Mouse (Mus musculus) midbrain, postnatal 0 days (tissue): ENCODE measurements at regions not wholly inside any gene's neighbourhood (a gene's known extent, or its start where the extent isn't known, plus 50 kb on each side); places are given as distances from the start of the nearest gene placed in this dataset.

Experiments used
- ATAC-seq: fragments of 200-750 bp; cut with Nextera tagmentation; 2 replicates; pipeline ENCODE4 v1.8.0; 2017; ENCODE audit warnings: moderate number of reproducible peaks, mild to moderate bottlenecking, moderate TSS enrichment, moderate library complexity; ENCODE audit not compliant: low FRiP score
- DNase-seq: peaks from one replicate; pipeline ENCODE4 v3.0.0-alpha.2; 2015; ENCODE audit warnings: low spot score
- H3K27ac ChIP-seq: fragments of 300-500 bp; sonication (generic); 2 replicates; pipeline ENCODE4 v1.5.1; 2014; ENCODE audit warnings: low read depth, mild to moderate bottlenecking, low read length, mixed read lengths
- H3K27me3 ChIP-seq: fragments of 300-500 bp; sonication (generic); 2 replicates; pipeline ENCODE4 v1.6.1; 2014; ENCODE audit warnings: low read length, control low read depth, mixed read lengths; ENCODE audit not compliant: insufficient read depth
- H3K36me3 ChIP-seq: fragments of 300-500 bp; sonication (generic); 2 replicates; pipeline ENCODE4 v1.6.1; 2014; ENCODE audit warnings: low read length, control low read depth, mixed read lengths; ENCODE audit not compliant: insufficient read depth
- H3K4me1 ChIP-seq: fragments of 300-500 bp; sonication (generic); 2 replicates; pipeline ENCODE4 v1.6.1; 2014; ENCODE audit warnings: mild to moderate bottlenecking, control low read depth, antibody characterized with exemption, low read length, mixed read lengths; ENCODE audit not compliant: insufficient read depth
- H3K4me2 ChIP-seq: fragments of 300-500 bp; sonication (generic); 2 replicates; pipeline ENCODE4 v1.6.1; 2014; ENCODE audit warnings: low read depth, mild to moderate bottlenecking, low read length, mixed read lengths; ENCODE audit not compliant: poor library complexity, severe bottlenecking
- H3K4me3 ChIP-seq: fragments of 300-500 bp; sonication (generic); 2 replicates; pipeline ENCODE4 v1.5.1; 2014; ENCODE audit warnings: low read depth, mild to moderate bottlenecking, low read length, moderate library complexity
- H3K9ac ChIP-seq: fragments of 300-500 bp; sonication (generic); replicated peaks from 2 replicates; pipeline ENCODE4 v1.6.1; 2014; ENCODE audit warnings: mild to moderate bottlenecking, low read length, moderate library complexity, mixed read lengths; ENCODE audit not compliant: poor library complexity, severe bottlenecking
- H3K9me3 ChIP-seq: fragments of 300-500 bp; sonication (generic); 2 replicates; pipeline ENCODE4 v1.6.1; 2016; ENCODE audit warnings: low read length, control low read depth
- CTCF ChIP-seq: IDR thresholded peaks from 2 replicates; pipeline ENCODE4 v1.5.1; 2016; ENCODE audit warnings: antibody characterized with exemption, mild to moderate bottlenecking
- WGBS: fragments of 180-500 bp; shearing (Covaris S2); extraction: QIAGEN DNeasy Blood & Tissue Kit; methylation state at CpG from one replicate; pipeline ENCODE4 v1.1.7; 2014; 5-methylcytosine and 5-hydroxymethylcytosine counted together

GRCm38 (mm10) chr2:11387623-11388022, 166.3 kb downstream of the Pfkfb3 start:
- no peak for TF ChIP-seq CTCF
- ATAC-seq = no peak
- whole genome bisulfite sequencing = 90% methylated on average over 2 of the region's 2 CpGs

DNA sequence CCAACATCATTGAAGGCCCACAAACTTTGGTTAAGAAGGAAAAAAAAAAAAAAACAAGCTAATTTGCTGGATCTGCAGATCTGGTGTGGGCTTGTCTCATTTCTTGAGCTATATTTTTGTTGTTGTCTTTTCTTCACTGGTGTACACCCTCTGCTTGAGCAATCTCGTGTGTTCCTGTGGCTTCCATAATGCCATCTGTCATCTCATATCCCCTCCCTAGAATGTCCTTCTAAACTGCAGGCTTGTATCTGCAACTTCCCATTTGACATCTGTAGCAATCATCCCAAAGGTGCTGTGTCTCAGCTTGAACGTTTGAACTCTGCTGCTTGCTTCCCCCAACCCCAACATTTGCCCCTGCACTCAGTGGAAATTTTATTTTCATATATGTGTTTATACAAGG, 170.1 kb downstream of the Pfkfb3 start:
- no peak for ATAC-seq

More at GRCm38 (mm10) chr2:11387623-11388022, 166.3 kb downstream of the Pfkfb3 start:
- Histone ChIP-seq H3K36me3 (no peaks in the 10 kb centered on the region), H3K4me1 (no peaks in the 10 kb centered on the region), H3K27me3 (no peaks in the 10 kb centered on the region), H3K4me2 (no peak overlapping the region), H3K4me3 (no peak overlapping the region), H3K9ac (no peak overlapping the region), H3K9me3 (0 out of 2 replicates have a peak, but pooled peaks cover 4% of the 10 kb centered on the region), H3K27ac (no peak overlapping the region)
- no peak for DNase-seq

DNA sequence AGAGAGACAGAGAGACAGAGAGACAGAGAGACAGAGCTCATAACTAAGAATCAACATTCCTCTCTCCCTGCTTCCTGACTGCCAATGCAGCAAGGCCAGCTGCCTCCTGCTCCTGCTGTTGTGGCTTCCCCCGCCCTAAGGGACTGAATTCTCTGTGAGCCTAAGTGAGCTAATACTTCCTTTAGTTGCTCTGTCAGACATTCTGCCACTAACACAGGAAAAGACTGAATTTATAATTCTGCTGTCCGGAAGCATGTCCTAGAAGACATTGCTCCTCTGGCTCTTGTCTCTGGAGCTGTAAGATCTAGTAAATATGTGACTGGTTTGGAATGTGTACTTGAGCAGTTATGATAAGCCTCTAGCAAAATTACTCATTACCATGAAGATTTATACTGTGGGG, 176.7 kb downstream of the Pfkfb3 start:
- no peaks in the 10 kb centered on the region for H3K36me3 ChIP-seq
- TF ChIP-seq CTCF = no peak
- H3K4me3 ChIP-seq = no peak overlapping the region
- no peak overlapping the region for H3K27ac ChIP-seq
- H3K27me3 ChIP-seq = no peaks in the 10 kb centered on the region
- DNase-seq (no peak), ATAC-seq (no peak)
- no peak overlapping the region for H3K4me2 ChIP-seq
- H3K9me3 ChIP-seq = no peaks in the 10 kb centered on the region
- H3K4me1 ChIP-seq = no peaks in the 10 kb centered on the region
- no peak overlapping the region for H3K9ac ChIP-seq
- WGBS = 78% methylated on average over 2 of the region's 2 CpGs

More for the DNA sequence above, 170.1 kb downstream of the Pfkfb3 start:
- H3K4me3 ChIP-seq = no peak overlapping the region
- WGBS = 77% methylated on average over 2 of the region's 2 CpGs
- H3K36me3 ChIP-seq = no peaks in the 10 kb centered on the region
- no peak overlapping the region for H3K4me2 ChIP-seq
- H3K27me3 ChIP-seq = no peaks in the 10 kb centered on the region
- no peak for TF ChIP-seq CTCF
- H3K4me1 ChIP-seq = no peaks in the 10 kb centered on the region
- DNase-seq = no peak
- 0 out of 2 replicates have a peak, but pooled peaks cover 4% of the 10 kb centered on the region for H3K9me3 ChIP-seq
- no peak overlapping the region for H3K27ac ChIP-seq
- no peak overlapping the region for H3K9ac ChIP-seq

DNA sequence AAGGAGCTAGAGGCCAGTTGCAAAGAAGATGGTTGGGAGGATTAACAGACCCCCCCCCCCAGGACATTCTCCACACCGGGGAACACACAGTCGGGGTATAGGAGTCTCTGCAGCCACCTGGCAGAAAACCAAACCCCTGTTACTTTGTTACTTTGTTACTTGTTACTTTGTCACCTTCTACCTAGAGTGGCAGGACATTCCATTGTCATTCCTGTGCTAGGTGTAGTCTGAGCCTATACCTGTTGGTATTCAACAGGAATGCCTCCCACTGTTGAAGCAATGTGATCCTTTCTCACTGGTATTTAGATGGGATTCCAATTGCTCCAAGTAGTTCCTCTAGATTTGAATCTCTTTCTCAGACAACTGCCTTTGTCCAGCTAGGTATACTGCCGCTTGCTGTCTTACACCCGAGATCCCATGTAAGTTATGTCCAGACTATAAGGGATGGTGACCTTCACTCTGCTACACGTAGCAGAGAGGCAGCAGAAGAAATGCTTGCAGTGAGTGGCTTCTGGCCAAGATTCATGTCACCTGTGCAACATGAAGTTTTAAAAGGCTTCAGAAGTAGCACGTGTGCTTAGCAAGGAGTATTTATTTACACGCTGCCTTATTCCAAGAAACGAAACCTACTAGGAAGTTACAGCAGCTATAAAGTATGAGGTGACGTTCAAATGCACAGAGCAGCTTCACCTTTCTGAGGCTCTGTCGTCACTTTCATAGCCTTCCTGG, 178.0 kb downstream of the Pfkfb3 start:
- TF ChIP-seq CTCF = no peak
- H3K27ac ChIP-seq = no peak overlapping the region
- WGBS = 79% methylated on average over 10 of the region's 10 CpGs
- no peak for DNase-seq
- no peak overlapping the region for H3K4me2 ChIP-seq
- no peaks in the 10 kb centered on the region for H3K27me3 ChIP-seq
- no peaks in the 10 kb centered on the region for H3K4me1 ChIP-seq
- no peak overlapping the region for H3K4me3 ChIP-seq
- no peak overlapping the region for H3K9ac ChIP-seq
- H3K9me3 ChIP-seq = no peaks in the 10 kb centered on the region
- H3K36me3 ChIP-seq = no peaks in the 10 kb centered on the region
- no peak for ATAC-seq

GRCm38 (mm10) chr2:11375092-11375491, 178.8 kb downstream of the Pfkfb3 start:
- H3K4me3 ChIP-seq = no peak overlapping the region
- DNase-seq = peak; percentile 6
- H3K9ac ChIP-seq = no peak overlapping the region
- ATAC-seq = no peak
- no peak overlapping the region for H3K27ac ChIP-seq
- no peaks in the 10 kb centered on the region for H3K9me3 ChIP-seq
- no peaks in the 10 kb centered on the region for H3K36me3 ChIP-seq
- no peaks in the 10 kb centered on the region for H3K27me3 ChIP-seq
- 64% methylated on average over 6 of the region's 6 CpGs for WGBS
- no peaks in the 10 kb centered on the region for H3K4me1 ChIP-seq
- no peak overlapping the region for H3K4me2 ChIP-seq
- no peak for TF ChIP-seq CTCF

DNA sequence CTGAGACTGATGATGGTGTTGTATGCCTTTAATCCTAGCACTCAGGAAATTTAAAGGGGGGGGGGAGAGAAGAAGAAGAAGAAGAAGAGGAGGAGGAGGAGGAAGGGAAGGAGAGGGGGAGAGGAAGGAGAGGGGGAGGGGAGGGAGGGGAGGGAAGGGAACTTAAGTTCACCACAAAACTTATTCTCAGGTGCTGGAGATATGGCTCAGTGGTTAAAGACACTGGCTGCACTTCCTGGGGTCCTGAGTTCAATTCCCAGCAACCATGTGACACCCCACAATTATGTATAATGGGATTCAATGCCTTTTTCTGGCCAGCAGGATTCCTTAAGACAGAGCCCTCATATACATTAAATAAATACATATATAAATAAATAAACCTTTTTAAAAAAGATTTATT, 183.6 kb downstream of the Pfkfb3 start:
- no peaks in the 10 kb centered on the region for H3K9me3 ChIP-seq
- no peaks in the 10 kb centered on the region for H3K36me3 ChIP-seq
- no peak overlapping the region for H3K9ac ChIP-seq
- no peak overlapping the region for H3K27ac ChIP-seq
- ATAC-seq (no peak), DNase-seq (no peak)
- no peaks in the 10 kb centered on the region for H3K4me1 ChIP-seq
- no peak overlapping the region for H3K4me3 ChIP-seq
- no peak overlapping the region for H3K4me2 ChIP-seq
- no peak for TF ChIP-seq CTCF
- no peaks in the 10 kb centered on the region for H3K27me3 ChIP-seq
